Mouse (Mus musculus): ENCODE data around the gene Dgat2.

Gene Dgat2

DNA sequence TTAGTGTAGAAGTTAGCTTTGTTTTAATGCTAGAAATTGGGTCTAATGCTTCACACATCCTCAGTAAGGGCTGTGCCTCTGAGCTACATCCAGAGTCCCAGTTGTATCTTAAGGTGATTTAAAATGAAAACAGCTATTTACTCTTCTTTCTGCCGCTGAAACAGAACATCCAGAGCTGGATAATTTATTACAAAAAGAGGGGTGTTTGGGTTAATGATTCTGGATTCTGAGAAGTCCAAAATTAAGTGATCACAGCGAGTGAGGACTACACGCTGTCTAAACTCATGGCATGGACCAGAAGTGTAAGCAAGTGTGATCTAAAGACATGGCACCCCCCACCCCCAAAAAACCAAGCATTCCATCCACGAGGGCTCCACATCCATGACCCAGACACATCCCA, 11.4 kb upstream of the Dgat2 start:
- DNase-seq (ENCODE audit: low read depth, low spot score) = no peak

DNA sequence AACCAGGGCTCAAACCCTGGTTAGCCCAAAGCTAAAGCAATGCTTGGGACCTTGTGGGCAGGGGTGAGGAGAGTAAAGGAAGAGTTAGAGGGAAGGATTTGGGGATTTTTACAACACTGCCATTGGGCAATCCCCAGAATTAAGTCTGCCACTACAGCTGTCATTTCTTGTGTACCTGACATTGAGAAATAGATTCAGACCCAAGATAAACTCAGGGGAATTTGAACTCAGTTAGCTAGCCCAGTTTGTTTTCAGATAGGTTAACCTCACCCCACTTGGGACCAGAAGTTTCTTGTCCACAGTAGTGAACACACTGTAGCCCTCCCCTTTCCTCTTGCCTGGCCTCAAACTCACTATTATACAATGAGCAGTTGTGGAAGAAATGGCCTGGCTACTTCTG, 8.9 kb upstream of the Dgat2 start:
- no peak for DNase-seq (ENCODE audit: low read depth, low spot score)

DNA sequence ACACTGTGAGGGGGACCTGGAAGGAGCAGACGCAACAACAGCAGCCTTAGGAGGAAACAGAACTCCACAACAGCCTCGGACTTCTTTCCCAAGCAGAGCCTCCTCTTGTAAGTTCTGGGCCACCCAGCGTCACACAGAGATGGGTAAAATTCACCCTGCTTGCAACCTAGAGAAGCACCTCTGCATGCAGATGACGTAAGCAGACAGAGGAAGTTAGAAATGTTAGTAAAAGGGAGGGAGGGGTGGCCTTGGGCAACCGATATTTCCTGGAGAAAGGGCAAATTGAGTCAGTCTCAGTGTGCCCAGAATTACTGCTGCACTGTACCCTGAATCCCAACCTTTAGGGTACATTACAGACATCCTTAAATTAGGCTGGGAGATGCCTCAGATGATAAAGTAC, 7.4 kb upstream of the Dgat2 start:
- no peak for DNase-seq (ENCODE audit: low read depth, low spot score)

DNA sequence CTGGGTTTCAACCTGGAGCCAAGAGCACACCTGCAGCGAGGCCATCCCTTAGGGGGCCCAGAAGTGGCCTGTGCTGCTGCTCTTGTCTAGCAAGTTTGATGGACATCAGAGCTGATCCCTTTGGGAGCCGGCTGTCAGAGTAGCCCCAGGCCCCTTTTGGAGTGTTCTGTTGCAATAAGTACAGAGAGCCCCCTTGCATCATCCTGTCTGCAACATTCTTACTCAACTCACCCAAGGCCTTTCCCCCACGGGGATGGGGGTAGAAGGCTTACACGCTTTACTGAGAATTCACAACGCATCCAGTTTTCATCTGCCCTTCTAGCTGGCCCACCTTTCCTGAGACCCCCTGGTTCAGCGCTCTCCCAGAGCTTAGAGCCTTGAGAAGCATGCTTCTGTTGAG, 6.1 kb upstream of the Dgat2 start:
- no peak for DNase-seq (ENCODE audit: low read depth, low spot score)

DNA sequence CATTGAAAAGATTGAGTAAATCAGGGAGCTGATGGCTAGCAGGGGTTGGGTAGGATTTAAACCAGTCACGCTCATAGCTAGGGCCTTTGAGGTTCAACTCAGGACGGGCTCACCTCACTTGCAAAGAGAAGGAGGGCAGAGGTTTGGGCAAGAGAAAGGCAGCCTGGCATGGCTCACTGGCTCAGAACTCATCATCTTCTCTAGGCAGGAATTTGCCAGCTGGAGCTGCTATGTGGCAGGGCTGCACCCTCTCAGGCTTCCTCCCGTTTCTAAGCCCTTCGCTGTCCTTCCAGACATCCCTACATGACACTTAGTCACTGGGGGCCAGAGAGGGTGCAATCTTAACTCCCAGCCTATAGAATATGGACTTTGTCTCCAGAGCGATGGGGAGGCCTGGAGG, 4.9 kb upstream of the Dgat2 start:
- no peak for DNase-seq (ENCODE audit: low read depth, low spot score)

DNA sequence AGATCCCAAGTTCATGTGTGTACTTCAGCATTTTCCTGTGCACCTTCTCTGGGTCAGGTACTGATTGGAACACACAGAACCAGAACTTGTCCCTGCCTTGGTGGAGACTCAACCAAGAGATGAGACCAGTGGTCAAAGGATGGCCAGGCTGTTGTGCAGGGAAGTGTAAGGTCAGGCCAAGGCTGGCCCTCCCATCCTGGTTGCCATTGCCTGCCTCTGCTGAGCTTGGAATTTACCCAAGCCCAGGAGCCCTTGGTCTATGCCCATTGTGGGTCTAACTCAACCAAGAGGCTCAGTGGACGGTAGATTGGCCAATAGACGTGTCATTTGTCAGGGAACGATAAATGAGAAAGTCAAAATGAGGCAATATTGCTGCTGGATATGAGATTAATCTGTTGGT, 2.9 kb upstream of the Dgat2 start:
- no peak for DNase-seq (ENCODE audit: low read depth, low spot score)

DNA sequence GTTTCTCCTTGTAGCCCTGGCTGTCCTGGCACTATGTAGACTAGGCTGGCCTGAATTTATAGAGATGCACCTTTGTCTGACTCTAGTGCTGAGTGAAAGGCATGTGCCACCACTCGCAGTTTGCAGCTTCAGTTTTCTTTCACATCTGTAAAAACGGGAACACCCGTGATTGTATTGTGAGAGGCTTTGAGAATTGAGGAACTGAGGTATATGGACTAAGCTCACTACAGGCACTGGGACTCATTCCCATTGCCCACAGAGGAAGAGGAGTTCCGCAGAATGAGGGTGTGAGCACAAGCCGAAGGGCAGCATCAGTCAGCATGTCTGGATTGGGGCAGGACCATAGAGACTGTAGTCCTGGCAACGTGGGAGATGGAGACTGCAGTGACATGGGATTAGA, 1.2 kb upstream of the Dgat2 start:
- DNase-seq (ENCODE audit: low read depth, low spot score) = no peak

DNA sequence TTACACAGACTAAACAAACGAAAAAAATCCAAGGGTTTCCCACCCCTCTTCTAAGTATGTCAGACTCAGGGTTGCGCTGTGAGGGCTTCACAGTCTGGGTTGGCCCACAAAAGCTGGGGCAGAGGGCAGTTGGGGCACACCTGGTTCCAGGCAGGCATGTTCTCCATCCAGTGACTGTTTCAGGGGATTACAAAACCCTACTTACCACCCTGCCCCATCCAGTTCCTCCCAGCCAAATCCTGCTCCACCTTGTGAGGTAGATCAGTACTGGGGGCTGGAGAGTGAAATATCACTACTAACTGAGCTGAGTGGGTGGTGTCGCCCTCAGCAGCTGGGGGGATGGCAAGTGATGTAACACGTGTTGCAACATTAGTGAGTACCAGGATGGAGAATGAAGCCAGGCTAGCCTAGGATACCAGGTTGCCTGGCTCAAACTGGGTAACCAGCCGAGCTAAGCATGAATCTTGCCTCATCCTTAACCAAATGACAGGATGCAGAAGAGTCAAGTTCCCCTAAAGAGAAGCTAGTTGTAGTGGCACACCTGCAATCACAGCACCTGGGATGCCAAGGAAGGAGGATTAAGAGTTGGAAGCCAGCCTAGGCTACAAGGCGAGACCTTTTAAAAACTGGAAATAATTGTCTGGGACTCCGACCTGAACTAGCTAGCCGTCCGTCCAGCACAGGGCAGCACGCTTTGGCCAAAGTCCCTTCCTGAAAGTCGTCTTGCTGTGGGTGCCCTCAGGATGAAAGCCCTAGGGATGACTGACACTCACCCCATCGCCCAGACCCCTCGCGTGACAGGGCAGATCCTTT, 694 bp downstream of the Dgat2 start:
- peak; percentile 63 for DNase-seq (ENCODE audit: low read depth, low spot score)

DNA sequence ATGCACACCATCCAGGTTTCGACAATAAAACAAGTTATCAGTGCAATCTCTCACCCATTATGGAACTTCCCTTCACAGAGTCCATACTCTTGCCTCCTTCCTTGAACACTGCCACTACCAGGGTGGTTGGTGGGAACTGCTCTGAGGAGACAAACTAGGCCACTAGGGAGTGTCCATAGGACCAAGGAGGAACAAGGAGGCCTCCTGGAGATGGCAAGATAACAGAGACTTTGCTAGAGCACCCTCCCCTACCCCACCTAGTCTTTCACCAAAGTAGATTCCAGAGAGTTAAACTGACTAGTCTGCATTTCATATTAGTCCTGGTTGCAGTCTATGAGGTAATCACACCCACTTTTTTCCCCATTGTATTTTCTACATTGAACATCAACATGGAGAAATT, 2.4 kb downstream of the Dgat2 start:
- no peak for DNase-seq (ENCODE audit: low read depth, low spot score)

DNA sequence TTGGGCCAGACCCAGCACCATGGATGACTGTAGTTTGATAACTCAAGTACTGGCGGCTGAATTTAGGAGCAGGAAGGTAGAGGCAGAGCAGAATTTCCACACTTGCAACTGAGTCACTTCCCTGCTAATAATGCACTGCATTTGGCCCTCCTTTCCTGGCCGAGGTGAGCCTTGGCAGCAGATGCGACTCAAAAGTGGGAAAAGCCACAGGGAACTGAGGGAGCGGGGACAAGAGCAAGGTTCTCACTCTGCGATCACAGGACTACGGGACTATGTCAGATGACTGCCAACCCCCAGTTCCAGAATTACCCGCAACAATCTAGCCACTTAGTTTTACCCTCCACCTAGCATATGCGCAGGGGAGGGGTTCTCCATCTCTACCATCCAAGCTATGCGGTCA, 3.2 kb downstream of the Dgat2 start:
- peak; percentile 37 for DNase-seq (ENCODE audit: low read depth, low spot score)

DNA sequence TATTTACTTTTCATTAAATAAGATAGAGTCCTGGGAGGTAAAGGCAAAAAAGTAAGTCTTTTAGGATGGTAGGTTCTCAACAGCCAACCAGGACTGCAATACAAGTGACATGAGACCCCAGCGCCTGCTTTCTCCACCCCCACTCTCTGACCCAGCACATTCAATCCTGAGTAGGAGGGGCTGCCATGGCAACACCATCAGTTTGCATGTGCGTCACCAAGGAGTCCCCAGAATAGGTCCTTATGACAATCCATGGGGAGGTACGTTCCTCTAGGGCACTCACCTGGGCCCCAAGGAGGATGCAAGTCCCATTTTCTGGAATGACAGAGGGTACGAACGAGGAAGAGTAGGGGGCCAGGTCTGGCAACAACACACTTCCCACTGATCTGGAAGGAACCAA, 5.1 kb downstream of the Dgat2 start:
- DNase-seq (ENCODE audit: low read depth, low spot score) = peak; percentile 72

DNA sequence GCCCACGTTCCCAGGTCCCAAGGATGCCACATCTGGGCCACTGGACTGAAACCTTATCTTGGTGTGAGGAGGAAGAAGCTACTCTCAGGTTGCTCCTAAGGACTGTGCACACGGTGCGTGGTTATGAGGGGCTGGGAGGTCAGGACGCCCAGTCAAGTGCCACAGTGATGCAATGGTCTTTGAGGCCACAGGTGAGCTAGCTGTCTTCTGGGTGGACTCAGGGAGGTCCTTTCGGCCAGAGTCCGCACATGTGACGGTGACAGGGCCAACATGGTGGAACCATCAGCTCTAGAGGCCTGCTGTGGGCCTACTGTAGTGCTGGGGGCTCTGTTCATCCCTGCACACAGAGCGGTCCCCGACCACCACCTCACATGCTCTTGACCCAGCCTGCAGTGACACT, 6.9 kb downstream of the Dgat2 start:
- no peak for DNase-seq (ENCODE audit: low read depth, low spot score)

DNA sequence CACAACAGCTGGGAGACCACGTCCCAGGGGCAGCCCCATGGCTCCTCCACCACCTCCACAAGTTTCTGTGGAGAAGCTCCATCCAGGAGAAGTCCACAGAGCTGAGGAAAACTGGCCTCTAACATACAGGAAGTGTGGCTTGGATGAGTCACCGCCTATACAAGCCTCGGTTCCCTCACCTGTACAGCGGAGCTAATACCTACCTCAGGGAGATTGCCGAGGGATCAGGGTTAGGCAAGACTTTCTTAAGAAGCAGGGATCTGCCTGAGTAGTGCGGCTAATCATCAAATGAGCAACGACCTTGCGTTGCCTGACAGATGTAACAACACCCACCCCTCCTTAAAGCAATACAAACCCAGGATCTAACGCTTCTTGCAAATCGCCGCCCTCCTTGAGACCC, 7.4 kb downstream of the Dgat2 start:
- no peak for DNase-seq (ENCODE audit: low read depth, low spot score)

DNA sequence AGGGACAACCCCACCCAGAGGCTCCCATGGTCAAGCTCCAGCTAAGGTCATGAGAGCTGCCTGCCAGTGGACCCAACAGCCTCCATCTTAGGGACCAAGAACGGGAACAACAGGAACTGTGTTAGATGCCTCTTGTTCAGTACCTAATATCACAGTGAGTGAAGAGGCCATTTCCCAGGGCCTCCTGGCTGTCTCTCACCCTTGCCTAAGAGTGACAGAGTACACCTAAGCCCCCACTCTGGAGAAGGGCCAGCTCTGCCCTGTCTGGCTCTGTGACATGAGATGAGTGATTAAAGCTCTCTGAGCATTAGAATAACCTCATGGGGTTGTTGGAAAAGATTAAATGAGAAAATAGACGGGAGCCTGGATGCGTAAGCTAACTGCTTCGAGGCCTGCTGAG, 8.5 kb downstream of the Dgat2 start:
- DNase-seq (ENCODE audit: low read depth, low spot score) = no peak

DNA sequence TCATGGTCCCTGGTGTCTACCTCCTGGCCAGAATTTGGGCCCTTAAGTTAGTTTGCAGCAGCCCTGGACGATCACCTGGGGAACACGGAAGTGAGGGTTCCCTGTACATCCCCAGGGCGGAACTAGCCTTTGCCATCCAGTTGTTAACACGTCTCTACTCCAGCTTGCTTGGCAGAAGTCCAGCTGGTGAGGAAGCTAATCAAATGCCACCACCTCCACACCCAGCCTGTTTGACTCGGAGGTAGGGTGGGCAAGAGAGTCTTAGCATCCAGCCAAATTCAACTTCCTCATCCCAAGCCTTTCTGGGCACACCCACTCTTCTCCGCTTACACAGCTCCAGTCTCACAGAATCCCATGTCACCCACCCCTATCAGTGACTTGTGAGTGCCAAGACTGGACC, 9.6 kb downstream of the Dgat2 start:
- peak; percentile 25 for DNase-seq (ENCODE audit: low read depth, low spot score)

DNA sequence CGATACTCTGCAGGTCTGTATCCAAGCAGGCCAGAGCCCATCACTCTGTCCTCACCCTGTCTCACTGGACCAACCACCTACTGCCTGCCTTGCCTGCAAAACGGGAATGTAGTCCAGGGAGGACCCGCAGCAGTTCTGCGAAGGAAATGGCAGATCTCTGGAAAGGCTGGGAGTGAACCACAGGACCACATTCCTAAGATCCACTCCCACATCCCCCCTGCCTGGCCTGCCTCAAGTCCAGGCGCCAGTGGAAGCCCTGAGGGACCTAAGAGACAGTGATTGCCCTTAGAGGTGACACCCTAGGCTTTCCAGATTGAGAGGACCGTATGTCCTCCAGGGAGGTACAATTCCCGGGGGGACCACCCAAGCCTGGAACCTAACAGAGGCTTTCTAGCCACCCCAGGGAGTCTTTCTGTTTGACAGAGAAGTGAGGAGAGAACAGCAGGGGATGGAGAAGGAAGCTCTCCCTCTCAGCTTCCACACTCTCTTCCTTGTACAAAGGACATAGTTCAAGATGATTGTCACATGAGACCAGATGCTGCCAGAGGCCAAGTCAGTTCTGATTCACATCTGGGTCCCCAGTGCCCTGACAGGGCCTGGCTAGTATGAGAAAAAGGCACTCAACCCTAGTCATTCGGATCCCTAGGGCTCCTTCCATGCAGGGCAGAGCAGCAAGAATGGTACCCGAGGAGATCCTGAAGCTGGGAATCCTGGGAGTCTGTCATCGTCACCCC, 10.6 kb downstream of the Dgat2 start:
- DNase-seq (ENCODE audit: low read depth, low spot score) = no peak

DNA sequence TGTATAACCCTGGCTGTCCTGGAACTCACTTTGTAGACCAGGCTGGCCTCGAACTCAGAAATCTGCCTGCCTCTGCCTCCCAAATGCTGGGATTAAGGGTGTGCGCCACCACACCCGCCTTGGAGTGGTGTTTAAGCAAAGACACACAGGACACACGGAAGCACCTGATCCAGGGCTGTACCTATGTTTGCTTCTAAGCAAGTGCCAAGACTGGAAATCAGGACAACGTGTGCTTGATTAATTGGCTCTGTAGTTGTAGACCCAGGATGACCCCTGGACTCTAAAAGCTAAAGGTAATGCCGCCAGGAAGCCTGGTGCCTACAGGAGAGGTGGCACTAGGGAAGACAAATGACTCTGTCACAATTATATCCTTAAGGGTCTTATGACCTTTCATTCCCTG, 12.0 kb downstream of the Dgat2 start:
- DNase-seq (ENCODE audit: low read depth, low spot score) = no peak

DNA sequence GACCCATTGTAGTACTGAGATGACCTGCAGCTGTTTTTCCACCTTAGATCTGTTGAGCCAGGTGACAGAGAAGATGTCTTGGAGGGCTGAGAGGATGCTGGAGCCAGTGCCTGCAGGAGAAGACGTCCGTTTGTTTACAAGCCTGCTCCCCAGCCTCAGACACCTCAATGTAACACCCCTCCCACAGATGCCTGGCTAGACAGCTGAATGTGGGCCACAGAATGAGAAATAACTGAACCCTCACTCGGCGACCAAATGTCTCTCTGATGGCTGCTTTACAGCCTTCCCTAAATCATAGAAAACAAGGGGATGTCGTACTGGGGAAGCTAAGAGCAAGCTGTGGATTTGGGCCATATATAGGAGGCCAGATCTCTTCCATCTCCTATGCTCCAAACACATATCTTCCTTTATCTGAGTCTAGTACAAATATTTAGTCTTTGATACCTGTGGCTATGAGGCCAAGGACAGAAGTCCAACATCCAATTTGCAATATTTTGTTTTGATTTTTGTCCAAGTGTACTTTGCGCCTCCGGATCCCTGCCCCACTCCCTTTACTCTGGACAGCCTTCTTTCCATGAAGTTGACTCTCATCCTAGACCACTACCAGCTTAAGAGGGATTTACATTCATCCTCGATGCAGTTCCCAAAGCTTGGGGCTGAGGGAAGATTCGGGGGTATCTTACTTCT, 12.7 kb downstream of the Dgat2 start:
- peak; percentile 65 for DNase-seq (ENCODE audit: low read depth, low spot score)

DNA sequence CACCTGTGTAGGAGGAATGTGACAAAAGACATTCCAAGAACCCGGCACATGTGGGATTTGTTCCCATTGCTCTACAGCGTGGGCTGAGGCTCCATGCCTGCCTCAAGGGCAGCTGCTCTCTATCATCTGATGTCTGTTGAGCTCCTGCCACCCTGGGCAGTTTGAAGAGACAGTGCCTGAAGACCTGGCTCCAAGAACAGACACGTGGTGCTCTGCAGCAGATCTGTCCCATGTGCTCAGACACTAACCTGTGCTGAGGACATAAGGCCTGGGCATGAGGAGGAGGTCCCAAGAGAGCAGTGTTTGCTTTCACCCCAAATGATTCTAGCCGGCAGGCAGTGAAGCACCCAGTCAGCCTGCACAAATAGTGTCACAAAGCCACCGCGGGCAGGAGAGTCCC, 13.8 kb downstream of the Dgat2 start:
- peak; percentile 47 for DNase-seq (ENCODE audit: low read depth, low spot score)

DNA sequence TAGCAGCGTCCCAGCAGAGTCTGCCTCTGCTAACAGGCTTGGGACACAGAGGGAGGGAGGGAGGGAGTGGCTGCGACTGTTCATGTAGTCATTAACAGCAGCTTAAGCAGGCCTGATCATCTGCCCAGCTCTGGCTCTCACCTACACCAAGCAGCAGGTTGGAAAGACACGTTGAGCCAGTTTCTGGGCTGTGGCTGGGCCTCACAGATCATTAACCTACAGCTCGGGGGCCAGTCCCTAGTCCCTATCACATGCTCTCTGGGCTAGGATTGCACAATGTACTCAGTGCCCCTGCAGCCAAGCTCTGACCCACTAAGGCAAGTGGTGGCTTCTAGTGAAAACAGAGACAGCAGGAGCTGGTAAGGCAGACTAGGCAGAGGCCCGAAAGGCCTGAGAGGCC, 14.6 kb downstream of the Dgat2 start:
- DNase-seq (ENCODE audit: low read depth, low spot score) = no peak

DNA sequence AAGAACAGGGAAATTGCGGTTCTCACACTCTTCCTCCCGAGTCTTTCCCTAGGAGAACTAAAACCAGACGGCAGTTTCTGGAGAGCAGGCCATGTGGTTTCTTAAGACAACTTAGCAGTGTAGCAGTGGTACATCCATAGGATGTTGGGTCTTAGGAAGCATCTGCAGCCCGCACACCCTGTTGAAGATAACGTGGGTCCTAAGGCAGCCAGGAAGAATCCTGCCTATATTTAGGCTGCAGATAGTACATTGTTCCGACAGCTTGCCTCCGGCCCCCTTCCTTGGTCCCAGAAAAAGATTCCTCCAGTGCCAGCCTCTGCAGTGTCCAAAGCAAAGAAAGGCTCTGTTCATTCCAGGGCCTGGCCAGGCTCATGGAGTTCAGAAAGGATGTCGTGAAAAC, 16.4 kb downstream of the Dgat2 start:
- DNase-seq (ENCODE audit: low read depth, low spot score) = peak; percentile 55

DNA sequence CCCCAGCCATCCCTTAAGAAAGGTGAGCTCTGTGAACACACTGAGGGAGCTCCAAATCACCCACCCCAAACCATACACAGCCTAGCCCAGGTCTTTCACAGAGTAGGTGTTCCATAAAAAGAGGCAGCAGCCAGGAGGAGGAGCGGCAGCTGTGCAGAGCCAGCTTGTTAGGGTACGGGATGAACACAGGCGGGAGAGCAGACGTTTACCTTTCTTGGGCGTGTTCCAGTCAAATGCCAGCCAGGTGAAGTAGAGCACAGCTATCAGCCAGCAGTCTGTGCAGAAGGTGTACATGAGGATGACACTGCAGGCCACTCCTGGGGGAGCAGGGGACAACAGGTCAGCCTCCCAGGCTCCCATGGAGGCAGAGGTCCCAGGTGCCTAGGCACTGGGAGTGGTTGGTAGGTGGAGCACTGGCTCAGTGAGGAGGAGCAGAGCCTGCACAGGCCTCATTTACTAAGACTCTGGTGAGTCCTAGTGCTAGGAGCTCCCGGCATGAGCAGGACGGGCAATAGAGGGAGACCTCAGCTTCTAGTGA, 17.6 kb downstream of the Dgat2 start:
- peak; percentile 38 for DNase-seq (ENCODE audit: low read depth, low spot score)

DNA sequence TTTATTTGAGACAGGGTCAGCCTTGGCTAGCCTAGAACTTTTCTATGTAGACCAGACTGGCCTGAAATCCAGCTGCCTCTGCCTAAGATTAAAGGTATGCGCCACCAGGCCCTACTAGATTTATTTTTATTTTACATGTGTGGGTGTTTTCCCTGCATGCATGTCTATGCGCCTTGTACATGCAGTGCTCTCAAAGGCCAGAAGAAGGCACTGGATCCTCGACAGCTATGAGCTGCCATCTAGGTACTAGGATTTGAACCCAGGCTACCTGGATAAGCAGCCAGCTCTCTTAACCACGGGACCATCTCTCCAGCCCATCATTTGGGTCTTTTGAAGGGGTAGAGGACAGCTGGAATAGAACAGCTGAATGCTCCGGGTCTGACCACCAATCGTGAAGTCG, 20.1 kb downstream of the Dgat2 start:
- no peak for DNase-seq (ENCODE audit: low read depth, low spot score)
